Mouse (Mus musculus) testis, adult 2 months (tissue): ENCODE measurements around the gene Tnfrsf22.

Experiments used
- CTCF ChIP-seq: fragments of 200-500 bp; IDR thresholded peaks from 2 replicates; pipeline ENCODE4 v1.5.1; 2012; ENCODE audit warnings: low read depth, mild to moderate bottlenecking, inconsistent platforms, low read length, moderate library complexity; ENCODE audit not compliant: control insufficient read depth, insufficient read depth, insufficient replicate concordance
- POLR2A ChIP-seq: fragments of 200-500 bp; IDR thresholded peaks from 2 replicates; pipeline ENCODE4 v1.6.1; 2012; ENCODE audit warnings: low read depth, mild to moderate bottlenecking, inconsistent platforms, low read length, moderate library complexity; ENCODE audit not compliant: control insufficient read depth

DNA sequence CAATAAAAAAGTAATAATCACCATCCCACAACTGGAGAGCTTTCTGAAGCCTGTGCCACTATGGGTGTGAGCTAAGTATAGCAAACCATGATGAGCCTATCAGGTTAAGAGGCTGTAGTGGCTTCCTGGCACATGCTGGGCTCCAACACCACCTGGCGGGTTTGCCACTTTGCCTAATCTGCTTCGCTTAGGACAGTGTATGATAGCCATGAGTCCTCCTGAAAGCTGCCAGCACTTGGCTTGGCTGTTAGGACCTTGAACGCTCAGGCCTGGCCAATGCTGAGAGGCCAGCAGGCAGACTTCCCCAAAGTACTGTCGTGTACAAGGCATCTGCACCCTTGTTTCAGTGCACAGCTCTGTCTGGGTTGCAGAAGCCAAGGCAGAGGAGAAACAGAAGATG is 61.5 kb downstream of the Tnfrsf22 start:
- TF ChIP-seq CTCF (no peak), POLR2A (no peak)
